Mouse (Mus musculus) C2C12 (cell line): ENCODE data around the gene Abtb1.

ENCODE experiments used
- CTCF ChIP-seq: IDR thresholded peaks from one replicate; pipeline ENCODE4 v1.5.1; 2011; ENCODE audit not compliant: control insufficient read depth, insufficient read depth, insufficient read length
- MAX ChIP-seq: IDR thresholded peaks from one replicate; pipeline ENCODE4 v1.6.1; 2011; ENCODE audit warnings: mild to moderate bottlenecking, control low read depth
- MYOD1 ChIP-seq: IDR thresholded peaks from one replicate; pipeline ENCODE4 v1.6.1; 2011; ENCODE audit warnings: low read depth; ENCODE audit not compliant: control insufficient read depth, insufficient read length
- USF1 ChIP-seq: IDR thresholded peaks from one replicate; pipeline ENCODE4 v1.6.1; 2011; ENCODE audit warnings: low read depth, mild to moderate bottlenecking, control low read depth, moderate library complexity

DNA sequence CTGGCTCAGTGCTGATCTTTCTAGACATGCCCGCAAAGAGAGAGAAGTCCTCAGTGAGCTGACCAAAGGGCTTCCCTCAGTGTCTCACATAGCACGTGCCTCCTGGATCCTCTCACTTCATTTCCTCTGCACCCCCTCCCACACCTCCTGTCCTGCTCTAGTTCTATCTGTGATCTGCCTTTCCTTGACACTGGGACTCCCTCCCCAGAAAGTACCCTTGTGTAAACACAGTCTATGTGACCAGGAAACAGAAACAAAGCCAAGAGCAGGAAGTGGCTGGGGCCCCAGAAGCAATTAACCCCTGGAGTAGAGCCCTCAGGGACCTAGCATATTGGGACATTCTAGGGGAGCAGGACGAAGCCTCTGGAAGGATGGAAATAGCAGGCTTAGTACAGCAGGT, 20.9 kb downstream of the Abtb1 start:
- no peak for TF ChIP-seq CTCF
- TF ChIP-seq MYOD1: no peak
- no peak for TF ChIP-seq MAX
- no peak for TF ChIP-seq USF1
